Mouse (Mus musculus): ENCODE measurements around the gene Igfbp6.

Gene Igfbp6

DNA sequence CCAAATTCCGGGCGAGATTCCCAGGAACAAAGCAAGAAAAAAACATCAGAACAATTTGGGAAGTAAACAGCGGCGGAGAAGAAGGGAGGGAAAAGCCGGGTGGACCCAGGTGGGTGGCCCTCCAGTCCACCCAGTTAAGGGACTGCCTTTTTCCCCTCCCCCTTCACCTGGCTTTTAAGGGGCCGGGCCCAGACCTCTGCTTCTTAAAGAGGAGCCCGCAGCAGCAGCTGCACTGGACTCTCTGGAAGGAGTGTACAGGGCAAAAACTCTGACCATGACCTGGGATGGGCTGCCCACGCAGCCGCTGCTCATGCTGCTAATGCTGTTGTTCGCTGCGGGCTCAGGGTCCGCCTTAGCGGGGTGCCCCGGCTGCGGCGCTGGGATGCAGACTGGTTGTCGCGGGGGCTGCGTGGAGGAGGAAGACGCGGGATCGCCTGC, at the start of gene Igfbp6:
Gene Igfbp6 (plus strand): TSS at position 89 of the 438 bp plus-strand sequence.
- DNase-seq: peak; percentile 16

DNA sequence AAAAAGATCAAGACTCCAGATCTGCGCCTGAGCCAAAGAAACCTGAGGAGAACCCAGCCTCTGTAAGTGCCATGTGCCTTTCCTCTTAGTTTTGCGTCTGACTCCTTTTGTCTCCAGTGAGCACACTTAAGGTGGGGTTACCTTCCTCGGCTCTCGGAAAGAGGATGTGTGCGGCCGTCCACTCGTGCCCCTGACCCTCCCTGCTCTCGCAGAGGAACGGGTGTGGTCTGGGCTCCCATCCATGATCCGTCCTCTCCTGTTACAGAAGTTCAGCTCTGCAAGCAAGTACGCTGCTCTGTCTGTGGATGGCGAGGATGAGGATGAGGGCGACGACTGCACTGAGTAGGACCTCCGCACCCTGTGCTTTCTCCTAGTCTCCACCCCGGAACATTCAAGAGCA, 49.2 kb upstream of the Igfbp6 start:
- no peak for DNase-seq

DNA sequence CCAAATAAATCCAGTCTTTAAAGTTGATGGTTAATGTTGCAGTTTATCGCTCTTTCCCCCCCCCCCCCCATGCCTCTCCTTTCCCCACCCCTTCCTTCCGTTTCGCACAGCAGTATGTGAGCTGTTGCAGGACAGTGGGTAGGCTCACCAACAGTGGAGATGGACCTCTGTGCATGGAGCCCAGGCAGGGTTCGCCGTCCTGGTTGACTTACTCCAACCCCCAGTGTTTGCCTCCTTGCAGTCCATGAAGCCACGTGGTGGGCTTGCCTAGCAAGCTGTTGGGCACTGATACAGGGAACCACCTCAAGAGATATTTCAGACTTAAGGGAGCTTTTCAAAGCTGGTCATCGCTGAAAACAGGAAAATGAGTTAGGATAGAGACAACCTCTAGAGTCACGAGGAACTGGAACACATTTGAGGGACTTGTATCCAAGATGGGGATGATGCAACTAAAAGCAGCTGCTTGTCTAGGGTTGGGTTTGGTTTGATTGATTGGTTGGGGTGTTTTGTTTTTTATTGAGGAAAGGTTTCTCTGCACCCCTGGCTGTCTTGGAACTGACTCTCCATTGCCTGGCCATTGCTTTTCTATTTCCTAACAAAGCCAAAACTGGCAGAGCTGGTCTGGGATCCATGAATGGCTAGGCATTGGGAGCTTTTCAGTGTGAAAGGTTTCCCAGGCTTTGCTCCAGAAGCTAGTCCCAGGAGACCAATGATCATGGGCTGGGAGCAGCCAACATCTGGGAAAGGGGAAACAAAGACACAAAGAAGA, 46.8 kb upstream of the Igfbp6 start:
- no peak for DNase-seq

DNA sequence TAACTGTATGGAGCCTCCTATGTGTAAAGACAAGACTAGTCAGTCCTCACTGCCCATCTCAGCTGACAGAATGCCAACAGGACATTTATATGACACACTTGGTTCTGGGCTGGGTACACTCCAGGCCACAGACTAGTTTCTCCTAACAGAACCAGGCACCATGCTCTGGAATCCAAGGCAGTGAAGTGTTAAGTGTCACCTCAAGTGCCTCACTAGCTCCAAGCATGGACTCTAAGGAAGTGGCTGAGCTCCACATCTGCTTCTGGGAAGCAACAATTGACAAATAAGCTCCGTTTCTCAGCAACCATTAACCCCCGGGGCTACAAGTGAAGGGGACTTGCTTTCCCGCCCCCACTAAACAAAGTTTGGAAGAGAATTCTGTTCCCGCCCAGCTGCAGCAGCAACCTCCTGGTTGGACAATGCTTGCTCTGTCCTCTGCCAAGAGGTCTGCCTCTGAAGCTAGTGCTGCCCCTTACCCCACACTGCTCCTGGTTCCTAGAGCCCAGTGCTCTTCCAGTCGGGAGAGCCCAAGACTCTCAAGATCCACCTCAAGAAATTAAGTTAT, 46.1 kb upstream of the Igfbp6 start:
- DNase-seq: no peak

DNA sequence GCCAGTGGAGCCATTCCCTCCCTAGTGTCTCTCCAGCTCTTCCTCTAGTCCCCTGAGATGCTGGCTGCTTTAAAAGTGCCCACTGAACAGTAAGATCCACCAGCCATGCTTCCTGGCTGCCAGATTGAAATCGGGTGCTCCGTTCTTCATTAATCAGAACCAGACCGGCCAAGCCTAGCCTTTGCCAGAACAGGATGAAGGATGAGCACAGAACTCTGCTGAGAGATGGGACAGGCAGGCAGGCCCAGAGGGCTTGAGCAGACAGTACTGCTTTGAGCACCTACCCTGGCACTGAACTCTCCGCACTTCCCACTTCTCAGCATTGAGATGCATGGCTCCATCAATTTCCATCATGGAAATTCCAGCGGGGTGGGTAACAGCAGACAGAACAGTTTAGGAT, 44.9 kb upstream of the Igfbp6 start:
- DNase-seq: no peak

DNA sequence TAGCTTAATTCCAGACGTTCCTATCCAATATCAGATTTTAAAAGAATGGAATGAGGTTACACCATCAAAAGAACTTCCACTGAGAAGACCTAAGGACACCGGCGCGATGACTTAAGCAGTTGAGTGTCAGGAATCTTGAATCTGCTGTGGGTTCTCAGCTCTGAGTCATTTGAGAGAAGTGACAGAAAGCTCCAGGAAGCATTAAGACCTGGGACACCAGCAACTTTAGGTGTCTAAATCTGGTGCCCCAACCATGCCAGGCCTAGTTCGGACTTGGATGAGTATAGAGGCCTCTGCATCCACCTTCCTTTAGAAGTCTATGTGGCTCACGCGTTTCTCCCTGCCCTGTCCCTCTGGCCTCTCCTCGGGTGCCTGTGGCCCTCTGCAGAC, 44.4 kb upstream of the Igfbp6 start:
- DNase-seq: no peak

DNA sequence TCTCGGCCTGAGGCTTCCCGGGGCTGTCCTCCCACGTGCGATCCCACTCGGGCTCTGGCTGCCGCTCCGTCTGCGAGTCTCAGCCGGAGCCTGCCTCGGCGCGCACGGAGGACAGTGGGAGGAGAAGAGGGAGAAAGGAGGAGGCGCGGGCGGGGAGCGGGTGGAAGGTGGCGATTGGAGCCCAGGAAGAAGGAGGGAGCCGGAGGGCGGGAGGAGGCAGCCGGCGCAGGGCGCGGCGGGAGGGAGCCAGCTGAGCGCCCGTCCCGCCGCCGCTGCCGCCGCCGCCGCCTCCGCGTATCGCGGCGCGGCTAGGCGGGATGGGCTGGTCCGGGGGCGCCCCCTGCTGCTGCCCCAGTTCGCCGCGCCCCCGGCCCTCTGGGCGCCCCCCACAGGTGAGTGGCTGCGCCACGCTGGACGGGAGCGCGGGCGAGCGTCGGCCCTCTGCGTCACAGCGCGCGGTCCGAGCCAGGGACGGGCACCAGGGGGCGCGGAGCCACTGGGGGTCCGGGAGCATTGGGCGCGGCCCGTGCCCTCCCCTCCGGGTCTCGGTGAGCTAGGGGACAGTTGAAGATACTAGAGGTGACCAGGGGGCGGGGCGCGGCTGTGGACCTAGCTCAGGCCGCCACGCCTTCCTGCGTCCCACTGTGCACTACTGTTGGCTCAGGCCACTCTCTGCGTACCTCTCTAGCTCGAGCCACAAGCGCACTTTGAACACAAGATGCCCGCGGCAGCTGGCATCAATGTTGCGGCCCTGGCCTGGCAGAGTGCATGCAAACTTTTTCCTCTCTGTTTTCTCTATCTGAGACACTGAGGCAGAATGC, 43.8 kb upstream of the Igfbp6 start, which contains the start of gene Tns2:
Gene Tns2 (plus strand): TSS at position 253 of the 821 bp plus-strand sequence.
- DNase-seq: peak; percentile 92

DNA sequence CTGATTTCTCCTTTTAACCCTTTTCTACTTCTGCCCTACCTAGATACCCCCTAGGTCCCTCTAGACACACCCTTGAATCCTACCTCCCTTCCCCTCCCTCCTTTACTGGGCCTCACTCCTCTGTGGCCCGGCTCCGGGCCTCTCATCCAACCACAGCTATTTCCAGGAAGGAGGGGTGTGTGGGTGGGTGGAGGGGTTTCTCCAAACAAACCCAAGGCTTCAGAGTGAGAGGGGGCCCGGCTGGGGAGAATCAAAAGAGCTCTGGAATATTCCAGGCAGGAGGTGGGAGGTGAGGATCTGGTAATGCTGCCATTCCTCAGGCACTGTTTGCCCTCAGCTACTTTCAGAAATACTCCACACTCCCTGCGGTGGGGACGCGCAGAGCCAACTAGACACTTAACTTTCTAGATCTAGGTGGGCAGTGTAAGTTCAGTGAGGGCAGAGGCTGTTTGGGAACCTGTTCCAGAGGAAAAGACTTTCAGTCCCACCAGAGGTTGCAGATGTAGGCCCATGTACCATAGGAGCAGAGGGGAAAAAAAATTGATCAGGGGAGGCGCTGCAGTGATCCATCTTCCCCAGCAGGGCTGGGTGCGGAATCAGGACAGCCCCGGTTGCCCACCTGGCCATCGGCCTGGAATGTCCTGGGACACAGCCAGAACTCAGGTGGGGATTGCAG, 43.0 kb upstream of the Igfbp6 start:
- peak; percentile 75 for DNase-seq

DNA sequence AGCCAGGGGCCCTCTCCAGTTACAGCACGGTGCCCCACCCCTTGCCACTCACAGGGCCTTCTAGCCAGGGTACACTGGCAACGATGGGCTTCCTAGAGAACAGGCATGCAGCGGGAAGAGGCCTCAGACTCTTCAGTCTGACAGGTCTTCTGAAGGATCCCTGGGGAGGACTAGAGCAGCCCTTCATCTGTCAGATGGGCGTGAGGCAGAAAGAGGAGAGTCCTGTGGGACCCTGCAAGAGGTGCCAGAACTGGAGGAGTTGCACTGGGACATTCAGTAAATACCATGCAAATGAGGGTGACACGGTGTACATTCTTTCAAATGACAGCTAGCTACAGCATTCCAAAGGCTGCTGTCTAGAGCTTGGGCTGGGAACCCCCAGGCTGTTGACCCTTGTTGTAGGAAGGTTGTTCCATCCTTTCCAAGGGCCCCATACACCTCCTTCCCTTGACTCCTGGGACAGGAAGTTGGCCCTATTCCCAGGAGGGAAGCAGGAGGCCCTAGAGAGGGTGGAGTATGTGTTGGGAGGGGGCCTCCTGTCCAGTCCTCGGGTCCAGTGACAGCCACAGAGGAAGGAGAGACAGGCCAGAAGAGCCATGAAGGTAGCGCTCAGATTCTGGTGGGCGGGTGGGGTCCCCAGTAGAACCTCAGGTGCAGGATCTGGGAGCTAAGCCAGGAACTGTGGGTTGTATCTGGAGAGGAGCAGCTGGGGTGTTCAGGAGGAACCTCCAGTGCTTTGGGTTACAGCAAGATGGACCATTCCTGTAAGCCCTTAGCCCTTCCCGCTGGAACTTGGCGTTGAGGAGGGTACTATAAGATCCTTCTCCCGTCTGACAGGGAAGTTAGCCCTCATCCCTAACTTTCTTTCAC, 42.3 kb upstream of the Igfbp6 start:
- DNase-seq: peak; percentile 85

DNA sequence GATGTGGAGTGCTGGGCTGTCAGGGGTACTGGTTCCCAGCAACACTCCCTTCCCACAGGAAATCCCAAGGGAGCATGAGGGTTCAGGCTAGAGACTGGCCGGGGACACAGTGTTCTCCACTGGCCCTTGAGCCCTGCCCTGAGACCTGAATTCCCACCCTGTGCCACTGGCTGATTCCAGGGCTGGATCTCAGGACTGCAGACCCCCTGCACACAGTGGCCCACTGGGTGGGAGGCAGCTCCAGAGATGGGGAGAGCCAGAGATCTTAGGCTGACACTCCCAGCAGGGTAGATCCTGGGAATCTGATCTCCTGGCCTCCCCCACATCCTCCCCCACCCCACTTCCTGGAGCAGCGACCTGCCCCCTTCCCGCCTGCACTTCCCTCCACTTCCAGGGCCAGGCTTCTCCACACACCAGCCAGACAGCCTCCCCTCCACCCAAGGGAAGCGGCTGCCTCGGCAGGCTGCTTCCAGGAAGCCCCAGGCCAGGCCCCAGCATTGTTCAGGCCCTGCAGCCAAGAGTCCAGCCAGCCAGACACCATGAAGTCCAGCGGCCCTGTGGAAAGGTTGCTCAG, 41.5 kb upstream of the Igfbp6 start:
- DNase-seq: peak; percentile 88

DNA sequence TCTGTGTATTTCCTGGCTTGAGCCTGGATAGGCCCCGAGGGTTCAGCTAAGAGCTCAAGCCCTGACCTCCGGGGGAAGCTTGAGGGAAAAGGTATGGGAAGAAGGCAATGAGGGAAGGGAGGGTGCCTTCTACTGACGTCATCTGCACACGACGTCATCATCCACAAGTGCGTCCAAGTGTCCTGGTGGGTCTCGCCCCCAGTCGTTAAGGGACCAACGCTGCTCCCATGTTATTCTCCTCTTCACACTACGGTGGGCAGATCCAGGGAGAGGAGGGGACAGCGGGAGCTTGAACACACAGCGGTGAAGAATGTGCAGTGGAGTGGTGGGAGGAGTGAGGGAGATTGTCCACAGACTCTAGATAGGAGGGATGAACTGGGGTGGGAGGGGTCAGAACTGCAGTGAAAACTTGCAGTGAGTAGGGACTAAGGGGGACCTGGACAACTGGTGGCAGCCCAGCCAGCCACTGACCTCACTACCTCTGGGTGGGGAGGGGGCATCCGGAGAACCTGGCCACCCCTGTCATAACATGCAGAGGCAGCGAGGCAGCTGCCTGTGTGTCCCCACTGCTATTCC, 40.7 kb upstream of the Igfbp6 start:
- peak; percentile 89 for DNase-seq

DNA sequence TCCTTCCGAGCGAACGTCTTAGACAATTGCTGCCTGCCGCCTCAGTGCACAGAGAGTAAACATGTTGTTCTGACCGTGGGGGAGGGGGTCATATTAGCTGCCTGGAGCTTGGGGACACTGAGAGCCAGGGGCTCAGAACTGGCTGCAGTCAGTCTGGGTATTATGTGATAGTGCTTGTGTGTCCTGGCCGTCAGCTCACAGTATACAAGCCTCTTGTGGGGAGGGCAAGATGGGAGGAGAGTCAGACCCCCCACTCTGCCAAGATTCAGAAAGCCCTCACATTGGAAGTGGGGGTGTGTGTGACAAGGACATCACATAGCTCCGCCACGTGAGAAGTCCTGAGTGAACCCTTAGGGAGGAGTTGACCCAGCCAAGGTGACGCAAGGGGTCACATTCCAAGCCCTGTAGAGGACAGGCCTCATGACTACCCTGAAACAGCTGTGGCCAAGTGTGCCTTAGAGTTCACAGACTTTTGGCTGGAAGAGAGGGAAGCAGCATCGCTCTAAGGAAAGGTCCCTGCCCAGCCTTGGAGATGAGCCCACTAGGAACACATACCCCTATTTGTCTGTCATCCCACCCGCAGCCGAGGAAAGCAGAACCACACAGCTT, 40.1 kb upstream of the Igfbp6 start:
- DNase-seq: peak; percentile 93

DNA sequence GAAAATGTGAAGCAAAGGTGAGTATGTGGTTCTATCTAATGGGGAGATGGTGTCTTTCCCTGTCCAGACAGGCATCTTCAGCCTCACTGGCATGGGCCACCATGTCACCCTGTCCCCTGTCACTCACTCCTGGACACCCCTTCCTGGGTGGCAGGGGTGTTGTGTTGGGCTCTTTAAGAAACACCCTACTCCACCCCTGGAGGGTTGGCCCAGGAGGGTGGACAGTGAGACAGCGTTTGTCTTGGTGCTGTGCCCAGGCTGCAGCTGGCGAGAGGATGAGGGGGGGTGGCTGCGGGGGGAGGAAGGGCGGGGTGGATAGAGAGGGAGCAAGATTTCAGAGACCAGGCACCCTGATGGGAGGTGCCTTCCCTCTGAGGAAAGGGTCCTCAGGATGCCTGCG, 38.8 kb upstream of the Igfbp6 start:
- peak; percentile 89 for DNase-seq

DNA sequence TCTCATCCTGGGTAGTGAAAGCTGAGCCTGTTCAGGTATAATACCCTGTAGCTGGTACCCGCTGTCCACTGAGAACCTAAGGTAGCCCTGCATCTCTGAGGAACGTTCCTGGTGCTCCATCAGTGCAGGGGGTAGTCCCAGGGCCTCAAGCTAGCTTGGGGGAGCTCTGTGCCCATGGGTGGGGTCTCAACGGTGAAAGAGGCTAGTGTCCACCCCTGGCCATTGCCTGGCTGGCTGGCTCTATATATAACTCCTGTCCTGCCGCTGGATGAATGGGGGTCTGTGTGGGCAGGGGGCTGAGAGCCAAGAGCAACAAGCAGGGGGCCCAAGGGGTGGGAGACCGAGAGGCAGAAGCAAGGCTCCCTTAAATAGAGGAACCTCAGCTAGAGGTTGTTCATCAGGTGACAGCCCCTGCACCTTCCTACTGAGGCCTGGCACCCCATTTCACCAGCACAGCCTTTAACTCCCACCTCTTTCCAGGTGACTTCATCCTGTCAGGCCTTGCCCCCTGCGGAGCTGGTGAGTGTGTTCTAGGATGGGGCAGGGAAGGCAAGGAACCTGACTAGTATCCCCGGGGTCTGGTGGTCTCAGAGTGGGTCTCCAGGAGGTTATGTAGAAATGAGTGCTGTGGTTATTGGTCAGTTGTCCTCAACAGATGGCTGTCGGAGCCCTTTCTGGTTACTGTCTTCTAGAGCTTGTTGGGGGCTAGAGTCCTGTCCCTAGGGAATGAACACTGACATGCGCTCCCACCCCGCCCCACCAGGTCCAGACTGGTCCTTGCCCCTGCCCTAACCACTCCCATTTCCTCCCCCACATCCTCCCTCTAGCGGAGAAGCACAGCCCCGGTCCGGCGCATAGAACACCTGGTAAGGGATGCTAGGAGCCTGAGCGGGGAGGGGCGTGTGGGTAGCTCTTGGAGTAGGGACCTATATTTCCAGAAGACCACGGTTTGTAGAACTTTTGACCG, 38.1 kb upstream of the Igfbp6 start:
- DNase-seq: peak; percentile 59

DNA sequence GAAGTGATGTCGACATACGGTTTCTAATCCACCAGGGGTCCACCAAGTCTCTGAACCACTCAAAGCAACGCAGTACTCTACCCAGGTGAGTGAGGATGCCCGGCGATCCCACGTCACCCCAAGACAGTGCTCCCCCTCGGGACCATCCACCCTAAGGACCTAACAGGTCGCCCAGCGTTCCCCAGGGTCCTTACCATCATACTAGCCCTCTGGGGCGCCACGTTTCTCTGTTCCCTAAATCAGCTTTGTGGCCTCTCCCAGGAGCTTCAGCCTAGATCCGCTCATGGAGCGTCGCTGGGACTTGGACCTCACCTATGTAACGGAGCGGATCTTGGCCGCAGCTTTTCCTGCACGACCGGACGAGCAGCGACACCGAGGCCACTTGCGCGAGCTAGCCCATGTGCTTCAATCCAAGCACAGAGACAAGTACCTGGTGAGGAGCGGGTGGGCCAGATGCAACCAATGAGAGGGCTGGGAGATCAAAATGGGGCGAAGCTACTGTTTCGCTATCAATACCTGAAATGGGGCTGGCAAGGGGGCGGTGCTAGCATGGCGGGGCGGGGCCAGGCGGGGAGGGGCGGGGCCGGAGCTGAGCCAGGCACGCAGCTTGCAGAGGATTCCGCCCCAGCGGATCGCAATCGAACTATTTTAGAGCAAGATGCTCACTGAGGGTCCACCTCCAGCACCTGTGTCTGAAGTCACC, 37.3 kb upstream of the Igfbp6 start:
- DNase-seq: no peak

DNA sequence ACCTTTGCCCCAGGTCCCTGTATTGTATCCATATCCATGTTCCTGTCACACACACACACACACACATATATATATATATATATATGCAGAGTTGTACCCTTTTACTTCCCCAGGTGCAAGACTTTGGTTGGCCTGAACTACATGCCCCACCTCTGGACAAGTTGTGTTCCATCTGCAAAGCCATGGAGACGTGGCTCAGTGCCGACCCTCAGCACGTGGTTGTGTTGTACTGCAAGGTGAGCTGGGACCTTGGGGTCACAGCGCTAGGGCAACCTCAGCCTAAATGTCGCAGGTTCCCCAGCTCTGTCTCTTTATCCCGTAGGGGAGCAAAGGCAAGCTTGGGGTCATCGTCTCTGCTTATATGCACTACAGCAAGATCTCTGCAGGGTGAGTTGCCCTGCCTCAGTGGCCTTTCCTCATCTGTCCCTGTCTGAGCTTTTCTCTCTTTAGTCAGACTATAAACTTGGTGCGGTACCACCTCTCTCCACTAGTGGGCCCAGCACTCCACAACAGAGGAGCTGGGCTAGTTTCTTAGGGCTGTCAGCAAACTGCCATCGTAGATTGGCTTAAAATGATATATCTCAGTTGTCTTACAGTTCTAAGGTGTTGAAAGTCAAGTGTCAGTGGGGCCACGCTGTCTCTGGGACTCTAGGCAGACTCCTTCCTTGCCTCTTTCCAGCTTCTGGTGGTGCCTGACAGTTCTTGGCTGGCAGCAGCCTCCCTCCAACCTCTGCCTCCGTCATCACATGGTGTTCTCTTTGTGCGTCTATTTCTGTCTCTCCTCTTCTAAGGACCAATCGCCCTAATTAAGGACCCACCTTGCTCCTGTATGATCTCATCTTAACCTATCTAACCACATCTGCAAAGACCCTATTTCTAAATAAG, 36.2 kb upstream of the Igfbp6 start:
- DNase-seq: peak; percentile 84

DNA sequence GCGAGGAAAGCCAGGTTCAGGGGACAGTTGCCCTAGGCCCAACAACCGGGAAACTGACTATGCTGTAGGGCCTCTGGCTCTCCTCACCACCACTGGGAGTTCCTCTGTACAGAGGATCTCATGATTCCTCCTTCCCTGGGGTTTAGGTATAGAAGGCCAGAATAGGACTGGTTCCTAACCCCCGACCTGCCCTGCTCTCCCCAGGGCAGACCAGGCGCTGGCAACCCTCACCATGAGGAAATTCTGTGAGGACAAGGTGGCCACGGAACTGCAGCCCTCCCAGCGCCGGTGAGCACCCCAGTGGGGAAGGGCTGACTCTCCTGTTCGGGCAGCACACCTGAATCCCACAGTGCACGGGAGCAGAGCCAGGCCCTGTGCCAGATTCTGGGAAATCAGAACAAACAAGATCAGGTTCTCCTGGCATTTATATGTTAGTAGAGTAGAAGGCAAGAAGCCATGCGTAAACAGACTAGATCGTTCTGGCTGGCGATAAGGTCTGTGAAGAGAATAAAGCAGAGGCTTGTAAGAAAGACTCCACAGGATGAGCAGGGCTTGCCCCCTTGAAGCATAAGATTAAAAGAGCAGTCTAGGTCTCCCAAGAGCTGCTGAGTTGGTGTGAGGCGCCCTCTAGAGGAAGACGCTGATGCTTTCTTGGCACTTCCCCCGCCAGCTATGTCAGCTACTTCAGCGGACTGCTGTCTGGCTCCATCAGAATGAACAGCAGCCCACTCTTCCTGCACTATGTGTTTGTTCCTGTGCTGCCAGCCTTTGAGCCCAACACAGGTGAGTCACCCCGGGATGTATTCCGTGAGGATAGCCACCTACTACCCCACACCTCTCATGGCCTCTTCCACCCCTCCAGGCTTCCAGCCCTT, 35.3 kb upstream of the Igfbp6 start:
- peak; percentile 92 for DNase-seq
